Mouse (Mus musculus) E14TG2a.4 (cell line): ENCODE data around the gene 9230102O04Rik.

ENCODE experiments used
- CTCF ChIP-seq: conservative IDR thresholded peaks from 2 replicates; pipeline ENCODE4 v1.5.1; 2014; ENCODE audit warnings: low read length
- NANOG ChIP-seq: IDR thresholded peaks from 2 replicates; pipeline ENCODE4 v1.6.1; 2014; ENCODE audit warnings: borderline replicate concordance, low read length, mixed read lengths
- POU5F1 ChIP-seq: IDR thresholded peaks from 2 replicates; pipeline ENCODE4 v1.6.1; 2014; ENCODE audit warnings: low read length, borderline replicate concordance

DNA sequence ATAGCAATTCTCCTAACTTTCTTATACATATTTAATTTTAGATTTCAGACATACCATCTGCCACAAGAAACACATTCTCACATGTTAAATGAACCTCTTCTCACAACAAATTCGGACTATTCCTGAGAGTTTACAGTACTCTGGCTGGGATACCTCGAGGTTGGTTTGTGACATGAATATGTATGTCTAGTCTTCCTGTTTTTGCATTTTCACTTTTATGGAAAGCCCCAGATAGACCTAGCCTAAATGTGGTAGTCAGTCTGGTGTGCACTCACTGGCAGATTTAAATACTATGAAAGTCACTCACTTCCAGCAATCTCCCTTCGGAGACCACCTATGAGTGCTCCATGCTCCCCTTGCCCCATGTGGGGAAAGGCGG is 37.6 kb upstream of the 9230102O04Rik start:
- TF ChIP-seq CTCF (no peak), POU5F1 (no peak), NANOG (no peak)
